Mouse (Mus musculus): ENCODE measurements around the gene Abcd3.

GRCm38 (mm10) chr3:121847296-121847695 is 32.2 kb upstream of the Abcd3 start:
- TF ChIP-seq ZC3H11A (IDR thresholded peaks at IDR 0.05; ENCODE audit: borderline replicate concordance, low read depth, low read length) (no peak), MAFK (IDR thresholded peaks at IDR 0.05; ENCODE audit: insufficient read depth, low read depth, low read length) (no peak), HCFC1 (IDR thresholded peaks at IDR 0.05; ENCODE audit: borderline replicate concordance, insufficient read depth, low read length) (no peak)

Data from ES-E14 (cell line).